Mouse (Mus musculus) telencephalon, adult 2 months (tissue): ENCODE results near the gene Cdh4.

Experiments used
- DNase-seq: peaks from one replicate; pipeline ENCODE4 v3.0.0-alpha.2; 2011; ENCODE audit warnings: low read depth, low spot score

Cdh4 gene

DNA sequence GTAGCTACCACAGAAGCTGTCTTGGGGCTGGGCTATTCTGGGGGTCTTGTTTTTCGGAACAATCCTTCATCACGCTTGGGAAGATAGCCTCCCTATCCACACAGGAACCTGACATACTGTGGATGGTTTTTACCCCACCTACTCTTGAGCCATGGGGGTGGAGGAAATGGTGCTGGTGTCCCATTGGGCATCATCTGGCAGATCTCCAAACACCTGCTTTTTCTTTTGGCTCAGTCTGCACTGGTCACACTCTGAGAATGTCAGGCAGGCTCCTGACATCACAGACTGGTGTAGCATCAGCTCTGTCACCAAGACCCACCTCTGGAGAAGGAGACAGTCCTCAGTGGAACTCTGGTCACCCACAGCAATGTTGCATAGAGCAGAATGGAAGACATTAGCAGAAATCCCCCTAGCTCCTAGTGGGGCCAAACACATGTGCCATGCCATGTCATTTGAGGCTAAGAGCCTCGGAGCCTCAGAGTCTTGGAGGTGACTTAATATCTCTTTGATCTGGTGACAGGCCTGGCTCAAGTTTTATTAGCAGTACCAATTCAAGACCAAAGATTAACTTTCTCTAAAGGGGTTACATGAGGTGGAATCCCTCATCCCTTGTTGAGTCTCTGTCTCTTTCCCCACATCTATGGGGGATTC lies 95.7 kb downstream of the Cdh4 start:
- DNase-seq: no peak

- no peak for DNase-seq
Observed at GRCm38 (mm10) chr2:179538535-179538934, 96.3 kb downstream of the Cdh4 start.

DNA sequence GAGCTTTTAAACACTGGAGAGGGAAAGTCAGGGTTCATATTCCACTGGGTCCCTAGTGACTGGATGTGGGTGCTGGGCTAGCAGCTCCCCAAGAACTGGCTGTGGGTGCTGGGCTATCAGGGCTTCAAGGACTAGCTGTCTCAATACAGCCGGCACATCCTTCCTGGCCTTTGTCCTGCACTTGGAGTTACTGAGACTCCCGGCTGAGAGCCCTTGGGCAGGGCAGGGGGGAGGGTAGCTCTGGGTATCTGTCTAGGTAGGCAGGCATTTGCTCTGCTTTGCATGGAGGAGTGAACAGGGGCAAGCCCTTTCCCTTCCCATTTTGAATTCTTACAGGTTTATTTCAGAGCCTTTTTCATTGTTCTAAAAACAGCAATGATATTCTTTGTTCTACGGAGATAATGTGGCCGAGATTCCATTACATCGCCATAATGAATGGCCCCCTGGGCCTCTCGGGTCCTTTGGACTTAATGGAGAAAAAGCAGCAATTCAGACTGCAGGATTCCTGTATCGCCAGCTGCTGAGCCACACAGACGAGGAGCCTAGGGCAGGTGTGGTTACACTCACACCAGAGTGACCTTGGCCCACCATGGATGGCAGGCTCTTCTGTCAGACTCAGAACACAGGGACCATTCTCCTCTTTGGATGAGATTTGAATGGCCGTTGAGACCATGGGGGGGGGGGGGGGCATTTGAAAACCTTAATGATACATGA lies 97.5 kb downstream of the Cdh4 start:
- no peak for DNase-seq

GRCm38 (mm10) chr2:179541096-179541495 lies 98.9 kb downstream of the Cdh4 start:
- DNase-seq: no peak

DNA sequence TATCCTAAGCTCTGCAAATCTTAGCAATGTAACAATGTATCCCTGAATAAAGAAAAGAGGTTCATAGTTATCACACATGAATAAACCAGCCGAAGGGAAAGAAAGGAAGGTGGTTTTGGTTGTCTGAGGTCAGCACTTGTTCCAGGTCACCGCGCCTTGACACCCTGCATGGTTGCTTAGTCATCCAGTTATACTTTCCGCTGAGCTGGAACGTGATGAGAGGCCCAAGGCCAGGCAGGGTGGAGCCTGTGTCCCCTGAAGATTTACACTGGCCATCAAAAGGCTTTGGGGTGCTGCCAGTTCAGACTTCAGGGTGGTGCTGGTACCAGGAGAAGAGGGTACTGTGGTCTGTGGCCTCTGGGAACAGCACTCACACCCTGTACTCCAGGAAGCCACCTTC lies 105.4 kb downstream of the Cdh4 start:
- no peak for DNase-seq

DNA sequence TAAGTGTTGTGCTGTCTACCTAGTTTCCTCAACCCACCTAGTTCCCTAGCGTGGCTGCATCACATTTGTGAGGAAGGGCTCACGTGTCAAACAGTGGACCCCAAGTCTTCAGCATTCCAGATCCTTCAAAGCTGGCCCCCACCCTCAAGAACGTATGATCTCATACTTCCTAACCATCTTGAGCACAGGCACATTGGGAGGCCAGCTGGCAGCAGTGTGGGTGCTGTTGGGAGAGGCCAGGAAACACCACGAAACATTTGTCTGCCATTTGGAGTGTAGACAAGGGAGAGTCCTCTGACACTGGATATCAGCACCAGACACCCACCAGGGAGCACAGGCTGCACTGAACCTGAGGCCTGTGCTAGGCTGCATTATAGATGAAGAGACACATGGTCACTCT lies 113.7 kb downstream of the Cdh4 start:
- DNase-seq: no peak

DNA sequence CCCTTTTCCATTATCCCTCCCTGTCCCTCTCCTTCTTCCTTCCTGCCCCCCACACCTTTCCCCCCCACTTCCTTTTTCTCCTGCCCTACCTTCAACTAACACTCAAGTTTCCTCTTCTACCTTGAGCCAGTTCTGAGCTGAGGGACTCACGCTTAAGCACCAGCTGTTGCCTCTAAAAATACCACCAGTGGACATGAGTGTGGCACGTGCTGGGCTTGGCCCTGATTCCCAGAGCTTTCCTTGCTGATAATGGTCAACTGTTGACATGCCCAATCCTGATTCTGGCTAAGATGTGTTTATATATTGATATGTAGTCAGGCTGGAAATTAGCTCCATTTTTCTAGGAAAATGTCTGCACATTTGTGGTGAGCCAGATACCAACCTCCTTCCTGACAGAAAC lies 120.1 kb downstream of the Cdh4 start:
- no peak for DNase-seq

DNA sequence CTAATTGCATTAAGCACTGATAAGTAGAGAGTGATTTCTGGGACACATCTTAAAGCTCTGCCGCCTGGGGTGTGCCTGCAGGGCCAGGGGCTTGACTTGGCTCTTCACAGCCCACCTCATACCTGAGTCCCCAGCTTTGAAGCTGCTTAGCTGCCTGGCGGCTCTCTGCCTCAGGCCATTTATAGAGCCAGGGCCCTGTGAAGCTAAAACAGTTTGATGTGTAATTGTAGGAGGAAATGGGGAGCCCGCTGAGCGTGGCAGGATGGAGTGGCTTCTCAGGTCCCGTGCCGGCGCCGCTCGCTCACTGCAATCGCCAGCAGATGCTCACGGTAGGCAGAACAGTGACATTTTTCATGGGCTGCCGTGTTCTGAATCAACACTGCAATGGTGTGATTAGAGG lies 123.4 kb downstream of the Cdh4 start:
- DNase-seq: no peak

GRCm38 (mm10) chr2:179567886-179568285 lies 125.7 kb downstream of the Cdh4 start:
- no peak for DNase-seq

DNA sequence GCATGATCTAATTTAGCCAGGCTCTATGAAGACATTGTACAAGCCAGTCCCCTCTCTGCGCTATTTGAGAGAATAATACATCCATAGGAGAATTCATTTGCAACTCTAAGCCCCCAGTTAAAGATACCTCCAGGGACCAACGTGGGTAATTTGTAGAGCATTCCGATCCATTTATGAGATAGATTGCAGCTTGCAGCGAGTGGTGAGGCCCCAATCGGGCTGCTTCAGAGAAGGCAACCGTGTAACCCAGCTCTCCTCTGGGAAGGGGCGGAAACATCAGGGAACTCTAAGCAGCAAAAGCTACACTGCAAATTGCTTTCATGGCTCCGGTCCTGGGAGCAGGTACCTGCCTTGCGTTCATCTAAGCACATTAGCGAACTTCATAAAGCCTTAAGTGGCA lies 126.9 kb downstream of the Cdh4 start:
- DNase-seq: no peak

GRCm38 (mm10) chr2:179571175-179571769 lies 129.0 kb downstream of the Cdh4 start:
- DNase-seq: no peak

DNA sequence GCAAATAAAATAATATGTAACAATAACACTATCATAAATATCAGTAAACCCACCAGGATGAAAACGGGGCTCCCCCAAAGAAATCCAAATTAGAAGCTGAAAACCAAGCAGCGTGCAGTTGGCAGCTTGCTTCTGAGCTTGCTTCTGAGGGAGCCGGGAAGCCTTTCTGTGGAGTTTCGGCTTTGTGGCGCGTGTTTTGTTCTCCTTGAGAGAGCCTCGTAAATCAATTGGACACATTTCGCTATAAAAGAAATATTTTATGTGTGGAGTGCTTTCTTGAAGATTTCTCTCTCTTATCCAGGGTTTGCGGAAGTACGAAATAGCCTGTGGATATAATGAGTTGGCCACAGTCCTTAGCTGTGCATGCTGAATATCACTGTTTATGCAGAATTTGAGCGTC lies 131.1 kb downstream of the Cdh4 start:
- DNase-seq: no peak

DNA sequence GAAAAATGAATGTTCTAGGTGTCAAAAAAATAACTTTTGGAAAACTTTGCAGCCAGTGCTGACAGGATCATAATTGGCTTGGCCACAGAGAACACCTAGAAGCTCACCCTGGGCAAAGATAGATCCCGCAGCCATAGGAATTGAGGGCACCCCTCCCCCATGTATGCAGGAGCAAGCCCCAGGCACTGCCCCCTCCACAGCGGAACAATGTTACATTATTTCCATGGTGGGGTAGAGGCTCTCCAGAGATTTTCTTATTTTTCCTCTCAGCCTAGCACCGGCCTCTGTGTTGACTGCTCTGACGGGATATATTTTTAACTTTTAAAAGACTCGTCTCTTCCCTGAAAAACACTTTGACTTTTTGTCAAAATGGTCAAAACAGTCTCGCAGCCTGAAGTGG lies 131.6 kb downstream of the Cdh4 start:
- no peak for DNase-seq

DNA sequence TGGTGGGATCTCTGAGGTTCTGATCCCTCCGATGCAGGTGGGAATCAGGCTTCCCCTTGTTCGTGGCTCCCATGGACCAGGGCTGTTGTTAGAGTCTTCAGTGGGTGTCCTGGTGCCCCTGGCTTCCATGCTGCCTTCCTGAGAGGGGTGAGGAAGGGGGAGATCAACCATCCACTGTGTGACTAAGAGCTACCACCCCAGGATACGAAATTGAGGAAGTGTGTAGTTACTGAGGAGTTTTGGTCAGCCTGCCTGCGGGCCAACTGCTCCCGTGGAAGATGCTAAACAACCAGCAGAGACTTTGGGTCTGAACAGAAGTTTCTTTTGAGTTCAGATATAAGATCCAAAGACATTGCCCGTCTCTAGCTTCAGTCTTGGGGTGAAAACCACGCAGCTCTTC lies 133.4 kb downstream of the Cdh4 start:
- no peak for DNase-seq

DNA sequence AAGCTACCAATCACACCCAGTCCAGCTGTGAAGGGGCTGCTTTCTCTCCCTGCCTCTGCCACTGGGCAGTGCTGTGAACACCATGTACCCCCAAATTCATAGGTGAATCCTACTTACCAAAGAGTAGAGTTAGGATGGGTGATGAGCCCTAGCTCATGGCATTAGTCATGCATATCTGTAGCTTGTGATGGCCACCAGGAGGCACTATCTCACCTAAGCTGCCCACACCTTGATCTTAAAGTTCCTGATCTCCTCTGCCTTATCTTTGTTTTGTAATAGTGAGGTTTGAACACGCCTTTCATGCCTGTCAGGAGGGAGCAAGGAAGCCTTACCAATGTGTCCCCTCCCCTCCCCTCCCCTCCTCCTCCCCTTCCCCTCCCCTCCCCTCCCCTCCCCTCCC lies 134.0 kb downstream of the Cdh4 start:
- DNase-seq: no peak

DNA sequence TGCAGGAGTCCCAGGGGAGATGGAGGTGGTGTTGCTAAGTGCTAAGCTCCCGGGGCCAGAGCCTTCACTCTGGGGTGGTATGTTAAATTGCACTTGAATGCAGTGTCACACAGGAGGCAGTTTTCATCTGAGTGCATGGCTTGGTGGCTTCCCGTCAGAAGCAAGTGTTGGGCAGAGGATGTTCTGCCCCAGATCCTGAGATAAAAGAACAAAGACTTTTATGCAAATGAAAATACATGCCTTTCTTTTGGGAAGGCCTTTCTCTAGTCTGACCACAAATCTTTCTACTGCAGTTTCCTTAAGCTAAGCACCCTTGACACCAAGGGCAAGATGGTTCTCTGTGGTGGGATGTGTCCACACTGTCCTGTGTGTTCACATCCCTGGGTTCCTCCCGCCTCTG lies 136.1 kb downstream of the Cdh4 start:
- DNase-seq: no peak

GRCm38 (mm10) chr2:179578842-179579241 lies 136.6 kb downstream of the Cdh4 start:
- DNase-seq: no peak

GRCm38 (mm10) chr2:179580415-179580814 lies 138.2 kb downstream of the Cdh4 start:
- DNase-seq: no peak

GRCm38 (mm10) chr2:179581058-179581457 lies 138.8 kb downstream of the Cdh4 start:
- no peak for DNase-seq

DNA sequence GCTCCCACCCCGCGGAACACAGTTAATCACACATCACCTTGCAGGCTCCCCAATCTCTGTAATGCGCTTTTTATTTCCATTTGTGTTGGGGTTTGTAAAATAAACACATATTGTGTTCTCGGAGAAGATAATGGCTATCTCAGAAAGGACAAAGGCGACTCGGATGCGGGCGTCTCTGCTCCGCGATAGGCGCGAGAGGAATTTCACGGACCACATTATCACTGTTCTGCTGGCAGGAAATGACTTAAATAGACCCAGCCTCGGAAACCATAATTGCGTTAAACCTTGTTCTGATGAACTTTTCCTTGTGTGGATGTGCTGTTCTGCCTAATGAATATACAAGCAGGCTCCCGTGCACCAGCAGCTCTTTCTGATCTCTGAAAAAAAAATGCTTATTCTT lies 140.7 kb downstream of the Cdh4 start:
- DNase-seq: no peak

GRCm38 (mm10) chr2:179584672-179585071 lies 142.4 kb downstream of the Cdh4 start:
- no peak for DNase-seq

DNA sequence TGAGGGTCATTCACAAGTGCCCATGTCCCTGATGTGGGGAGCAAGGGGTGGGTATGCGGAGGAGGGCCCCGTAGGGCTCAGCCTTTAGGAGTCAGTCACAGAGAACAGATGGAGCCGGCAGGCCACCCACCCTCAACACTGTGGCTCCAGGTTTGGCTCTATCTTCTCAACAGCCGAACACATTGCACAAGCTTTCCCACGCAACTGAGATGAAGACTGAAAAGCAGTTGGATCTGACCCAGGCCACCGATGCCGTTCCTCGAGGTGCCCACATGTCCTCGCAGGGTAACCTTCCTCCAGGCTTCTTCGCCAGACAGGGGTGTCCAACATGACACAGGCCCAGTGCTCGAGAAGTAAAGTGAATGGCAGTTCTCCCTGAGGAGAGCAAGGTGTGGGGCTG lies 144.2 kb downstream of the Cdh4 start:
- peak; percentile 31 for DNase-seq

DNA sequence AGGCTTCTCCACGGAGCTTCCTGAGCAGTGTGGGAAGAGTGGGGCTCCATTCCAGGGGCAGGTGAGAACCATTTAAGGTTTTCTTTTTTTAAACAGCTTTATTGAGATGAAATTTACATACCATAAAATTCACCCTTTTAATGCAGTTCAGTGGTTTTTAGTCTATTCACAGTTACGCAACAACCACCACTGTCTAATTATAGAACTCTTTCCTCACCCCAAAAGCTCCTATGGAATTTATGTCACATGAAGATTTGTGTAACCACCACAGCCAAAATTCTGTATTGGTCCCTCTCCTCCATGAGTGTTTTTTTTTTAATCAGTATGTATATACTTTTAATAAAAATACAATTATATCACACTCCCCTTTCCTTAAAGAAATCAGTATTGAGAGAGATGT lies 144.8 kb downstream of the Cdh4 start:
- DNase-seq: no peak
